Mouse (Mus musculus) kidney, postnatal 25 days (tissue): ENCODE measurements around the gene Steap1.

Experiments
- DNase-seq, 2 experiments: peaks; one replicate each; pipeline ENCODE4 v3.0.0; 2021; ENCODE audit warnings: mixed read lengths in 2 of 2

The Steap1 gene

DNA sequence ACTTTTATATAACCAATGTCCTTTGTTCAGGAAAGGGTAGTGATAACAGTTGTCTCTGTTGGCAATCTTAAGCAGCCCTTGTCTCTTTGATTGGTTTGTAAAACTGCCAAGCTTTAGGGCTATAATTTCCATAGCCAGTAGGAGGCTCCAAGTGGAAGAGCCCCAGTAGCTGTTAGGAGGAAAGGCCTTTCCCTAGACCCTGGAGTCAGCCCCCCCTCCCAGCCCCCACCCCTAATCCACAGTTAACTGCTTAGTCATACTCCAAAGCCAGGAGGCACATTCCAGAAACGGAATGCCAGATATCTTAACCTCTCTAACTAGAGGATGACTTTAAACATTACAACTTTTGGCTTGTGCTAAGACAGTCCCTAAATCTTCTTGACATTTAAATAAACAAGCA, 62.2 kb downstream of the Steap1 start:
- DNase-seq = no peak
